Mouse (Mus musculus): Measurements from ENCODE around the gene Ntm. TPM values are rescaled to one million over a fixed set of nuclear protein-coding genes. Genes with fewer than 3 reads are reported as not detected.

Gene Ntm
- total and polyA plus RNA-seq, 2 experiments from 2014 or later: 162 to 235 TPM

- Histone ChIP-seq H3K9me3 (ENCODE audit: low read length) (no peaks in the 10 kb centered on the region), H3K4me3 (ENCODE audit: low read depth, low read length) (no peak overlapping the region), H3K27ac (ENCODE audit: low read depth, low read length) (no peak overlapping the region), H3K36me3 (ENCODE audit: insufficient read depth) (no peaks in the 10 kb centered on the region), H3K9ac (no peak overlapping the region), H3K4me1 (ENCODE audit: insufficient read depth) (peaks cover 7% of the 10 kb centered on the region), H3K4me2 (ENCODE audit: low read depth) (no peak overlapping the region), H3K27me3 (ENCODE audit: insufficient read depth, low read length) (no peaks in the 10 kb centered on the region)
- DNase-seq (no peak), ATAC-seq (0 out of 2 replicates have a peak, but pooled peaks have one; percentile 3)
- TF ChIP-seq CTCF (IDR thresholded peaks at IDR 0.05; ENCODE audit: low read depth): no peak
- 26% methylated on average over 8 of the region's 8 CpGs for WGBS
Measured at GRCm38 (mm10) chr9:29761952-29762586, 200.9 kb downstream of the Ntm start.

DNA sequence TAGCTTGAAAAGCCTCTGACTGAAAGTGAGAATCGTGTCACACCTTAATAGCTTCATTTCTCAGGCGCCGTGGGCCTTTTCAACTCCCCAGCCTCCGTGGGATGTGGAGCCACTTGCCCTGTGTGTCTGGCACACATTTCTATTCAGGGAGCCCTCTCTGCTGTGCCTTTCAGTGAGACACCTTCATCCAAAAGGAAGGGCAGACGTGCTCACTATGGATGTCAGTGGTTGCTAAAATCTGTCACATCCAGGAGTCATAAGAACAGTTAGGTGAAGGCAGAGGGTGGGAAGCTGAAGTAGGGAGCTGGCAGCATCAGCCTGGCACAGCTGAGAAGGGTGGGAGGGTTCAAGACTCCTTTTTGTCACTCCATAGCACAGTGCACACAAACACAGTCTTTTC lies 201.4 kb downstream of the Ntm start:
- no peak overlapping the region for H3K4me3 ChIP-seq (ENCODE audit: low read depth, low read length)
- no peak for TF ChIP-seq CTCF (IDR thresholded peaks at IDR 0.05; ENCODE audit: low read depth)
- no peak overlapping the region for H3K4me2 ChIP-seq (ENCODE audit: low read depth)
- no peak overlapping the region for H3K27ac ChIP-seq (ENCODE audit: low read depth, low read length)
- no peaks in the 10 kb centered on the region for H3K9me3 ChIP-seq (ENCODE audit: low read length)
- ATAC-seq (0 out of 2 replicates have a peak, but pooled peaks have one; percentile 25), DNase-seq (no peak)
- no peaks in the 10 kb centered on the region for H3K27me3 ChIP-seq (ENCODE audit: insufficient read depth, low read length)
- no peaks in the 10 kb centered on the region for H3K36me3 ChIP-seq (ENCODE audit: insufficient read depth)
- 72% methylated on average over 5 of the region's 5 CpGs for WGBS
- no peak overlapping the region for H3K9ac ChIP-seq
- H3K4me1 ChIP-seq (ENCODE audit: insufficient read depth): peaks cover 7% of the 10 kb centered on the region

- H3K27me3 ChIP-seq (ENCODE audit: insufficient read depth, low read length): no peaks in the 10 kb centered on the region
- ATAC-seq: no peak
- DNase-seq: no peak
Measured at GRCm38 (mm10) chr9:29759940-29760339, 203.0 kb downstream of the Ntm start.

DNA sequence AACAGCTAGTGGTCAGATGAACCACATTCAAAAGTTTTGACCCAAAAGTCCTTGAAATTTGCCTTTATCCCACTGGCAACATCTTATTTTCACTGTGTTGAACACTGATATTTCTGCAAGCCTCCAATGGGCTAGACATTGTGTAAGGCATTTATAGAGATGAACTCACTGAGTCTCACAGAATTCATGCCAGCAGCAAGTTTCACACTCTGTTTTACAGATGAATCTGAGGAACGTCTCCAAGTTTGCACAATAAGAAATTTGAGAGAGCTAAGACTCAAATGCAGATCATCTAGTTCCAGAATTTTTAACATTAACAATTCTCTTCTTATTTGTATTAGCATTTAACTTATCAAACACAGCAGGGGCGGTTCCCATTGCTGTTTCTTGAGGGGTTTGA lies 203.9 kb downstream of the Ntm start:
- Histone ChIP-seq H3K4me3 (ENCODE audit: low read depth, low read length) (no peak overlapping the region), H3K27me3 (ENCODE audit: insufficient read depth, low read length) (no peaks in the 10 kb centered on the region), H3K4me1 (ENCODE audit: insufficient read depth) (peaks cover 7% of the 10 kb centered on the region), H3K9me3 (ENCODE audit: low read length) (no peaks in the 10 kb centered on the region), H3K9ac (no peak overlapping the region), H3K36me3 (ENCODE audit: insufficient read depth) (no peaks in the 10 kb centered on the region), H3K27ac (ENCODE audit: low read depth, low read length) (no peak overlapping the region), H3K4me2 (ENCODE audit: low read depth) (no peak overlapping the region)
- no peak for TF ChIP-seq CTCF (IDR thresholded peaks at IDR 0.05; ENCODE audit: low read depth)
- ATAC-seq (no peak), DNase-seq (no peak)
- 70% methylated on average over 2 of the region's 2 CpGs for WGBS

More at GRCm38 (mm10) chr9:29759940-29760339, 203.0 kb downstream of the Ntm start:
- TF ChIP-seq CTCF (IDR thresholded peaks at IDR 0.05; ENCODE audit: low read depth): no peak
- H3K4me1 ChIP-seq (ENCODE audit: insufficient read depth): peaks cover 7% of the 10 kb centered on the region
- WGBS: 60% methylated on average over 3 of the region's 3 CpGs
- no peak overlapping the region for H3K4me2 ChIP-seq (ENCODE audit: low read depth)
- no peak overlapping the region for H3K4me3 ChIP-seq (ENCODE audit: low read depth, low read length)
- H3K9me3 ChIP-seq (ENCODE audit: low read length): no peaks in the 10 kb centered on the region
- H3K9ac ChIP-seq: no peak overlapping the region
- H3K36me3 ChIP-seq (ENCODE audit: insufficient read depth): no peaks in the 10 kb centered on the region
- H3K27ac ChIP-seq (ENCODE audit: low read depth, low read length): no peak overlapping the region

GRCm38 (mm10) chr9:29754374-29754773 lies 208.6 kb downstream of the Ntm start:
- no peak for ATAC-seq

DNA sequence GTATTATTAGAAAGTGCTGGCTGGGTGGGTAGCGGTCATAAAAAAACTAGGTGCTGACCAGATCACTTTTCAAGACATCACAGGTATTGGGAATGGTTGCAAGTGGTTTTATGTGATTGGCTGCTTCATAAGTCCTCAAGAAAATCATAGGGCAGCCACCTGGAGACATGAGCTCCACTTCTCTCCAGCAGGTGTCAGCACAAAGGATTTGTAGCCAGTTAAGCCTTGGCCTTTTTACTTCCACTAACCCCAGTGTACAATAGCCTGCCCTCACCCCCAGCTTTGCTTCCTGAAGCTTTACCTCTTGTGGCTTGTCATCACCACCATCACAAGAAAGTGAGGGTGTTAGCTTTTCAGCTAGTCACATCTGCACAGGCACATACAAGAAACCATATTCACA lies 211.5 kb downstream of the Ntm start:
- Histone ChIP-seq H3K27ac (ENCODE audit: low read depth, low read length) (0 out of 2 replicates have a peak overlapping the region, but pooled peaks have one; percentile 45), H3K9ac (no peak overlapping the region), H3K27me3 (ENCODE audit: insufficient read depth, low read length) (no peaks in the 10 kb centered on the region), H3K4me3 (ENCODE audit: low read depth, low read length) (no peak overlapping the region), H3K9me3 (ENCODE audit: low read length) (no peaks in the 10 kb centered on the region), H3K36me3 (ENCODE audit: insufficient read depth) (no peaks in the 10 kb centered on the region), H3K4me2 (ENCODE audit: low read depth) (no peak overlapping the region), H3K4me1 (ENCODE audit: insufficient read depth) (peaks cover 15% of the 10 kb centered on the region)
- peak; percentile 55 for TF ChIP-seq CTCF (IDR thresholded peaks at IDR 0.05; ENCODE audit: low read depth)
- ATAC-seq: no peak
- DNase-seq: no peak
- 31% methylated on average over 1 of the region's 1 CpGs for WGBS

More at GRCm38 (mm10) chr9:29754374-29754773, 208.6 kb downstream of the Ntm start:
- no peak for DNase-seq
- Histone ChIP-seq H3K27me3 (ENCODE audit: insufficient read depth, low read length) (no peaks in the 10 kb centered on the region), H3K4me2 (ENCODE audit: low read depth) (no peak overlapping the region), H3K27ac (ENCODE audit: low read depth, low read length) (no peak overlapping the region), H3K4me3 (ENCODE audit: low read depth, low read length) (no peak overlapping the region), H3K9me3 (ENCODE audit: low read length) (no peaks in the 10 kb centered on the region), H3K4me1 (ENCODE audit: insufficient read depth) (peaks cover 15% of the 10 kb centered on the region), H3K36me3 (ENCODE audit: insufficient read depth) (no peaks in the 10 kb centered on the region), H3K9ac (no peak overlapping the region)
- no peak for TF ChIP-seq CTCF (IDR thresholded peaks at IDR 0.05; ENCODE audit: low read depth)

DNA sequence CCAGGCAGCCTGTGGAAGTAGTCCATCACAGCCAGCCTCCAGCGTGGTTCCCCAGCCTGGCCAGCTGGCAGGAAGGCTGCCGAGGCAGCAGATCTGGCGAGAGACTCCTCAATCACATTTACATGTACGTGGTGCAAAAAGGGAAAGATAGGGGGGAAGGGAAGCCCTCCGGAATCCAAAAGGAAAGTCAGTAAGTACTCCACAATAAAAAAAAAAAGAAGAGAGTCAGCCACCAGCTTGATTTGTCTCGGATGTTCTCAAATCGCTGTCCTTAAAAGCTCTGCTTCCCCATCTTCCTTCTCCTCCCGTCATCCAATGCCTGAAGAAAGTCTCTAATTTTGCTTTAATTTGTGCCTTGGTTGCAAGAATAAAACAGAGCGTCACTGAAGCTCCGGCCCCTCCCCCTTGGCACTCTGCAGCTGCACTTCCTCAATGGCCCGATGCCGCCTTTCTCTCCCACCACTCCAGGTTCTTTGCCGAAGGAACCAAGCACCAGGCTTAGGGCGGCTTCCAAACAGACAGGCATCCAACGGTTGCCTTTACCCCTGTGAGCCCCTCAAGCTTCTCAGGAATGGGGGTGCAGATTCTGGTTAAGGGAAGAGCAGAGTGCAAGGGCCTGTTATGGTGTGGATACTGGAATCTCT lies 212.4 kb downstream of the Ntm start:
- ATAC-seq (peak; percentile 92), DNase-seq (peak; percentile 88)
- no peak for TF ChIP-seq CTCF (IDR thresholded peaks at IDR 0.05; ENCODE audit: low read depth)
- no peaks in the 10 kb centered on the region for H3K36me3 ChIP-seq (ENCODE audit: insufficient read depth)
- peak overlapping the region; percentile 24 for H3K4me3 ChIP-seq (ENCODE audit: low read depth, low read length)
- H3K9me3 ChIP-seq (ENCODE audit: low read length): no peaks in the 10 kb centered on the region
- no peaks in the 10 kb centered on the region for H3K27me3 ChIP-seq (ENCODE audit: insufficient read depth, low read length)
- 0 out of 2 replicates have a peak overlapping the region, but pooled peaks have one; percentile 31 for H3K9ac ChIP-seq
- H3K4me2 ChIP-seq (ENCODE audit: low read depth): peak overlapping the region; percentile 49
- peaks cover 15% of the 10 kb centered on the region for H3K4me1 ChIP-seq (ENCODE audit: insufficient read depth)
- H3K27ac ChIP-seq (ENCODE audit: low read depth, low read length): peak overlapping the region; percentile 71
- WGBS: 6% methylated on average over 15 of the region's 15 CpGs
